Mouse (Mus musculus) testis, adult 2 months (tissue): Measurements from ENCODE around the gene Gsg1l.

Experiments
- CTCF ChIP-seq: fragments of 200-500 bp; IDR thresholded peaks from 2 replicates; pipeline ENCODE4 v1.5.1; 2012; ENCODE audit warnings: low read depth, mild to moderate bottlenecking, inconsistent platforms, low read length, moderate library complexity; ENCODE audit not compliant: control insufficient read depth, insufficient read depth, insufficient replicate concordance
- POLR2A ChIP-seq: fragments of 200-500 bp; IDR thresholded peaks from 2 replicates; pipeline ENCODE4 v1.6.1; 2012; ENCODE audit warnings: low read depth, mild to moderate bottlenecking, inconsistent platforms, low read length, moderate library complexity; ENCODE audit not compliant: control insufficient read depth

GRCm38 (mm10) chr7:125888373-125888772, 193.8 kb downstream of the Gsg1l start:
- no peak for TF ChIP-seq CTCF
- no peak for TF ChIP-seq POLR2A
